Mouse (Mus musculus) liver, adult 2 months (tissue): ENCODE data around the gene Inafm2.

Experiments used
- CTCF ChIP-seq: fragments of 200-500 bp; IDR thresholded peaks from 2 replicates; pipeline ENCODE4 v1.5.1; 2011; ENCODE audit warnings: low read depth, low read length, control low read depth
- POLR2A ChIP-seq: fragments of 200-500 bp; IDR thresholded peaks from 2 replicates; pipeline ENCODE4 v1.6.1; 2011; ENCODE audit warnings: low read length, control low read depth; ENCODE audit not compliant: insufficient read depth; ENCODE audit errors: extremely low read depth

DNA sequence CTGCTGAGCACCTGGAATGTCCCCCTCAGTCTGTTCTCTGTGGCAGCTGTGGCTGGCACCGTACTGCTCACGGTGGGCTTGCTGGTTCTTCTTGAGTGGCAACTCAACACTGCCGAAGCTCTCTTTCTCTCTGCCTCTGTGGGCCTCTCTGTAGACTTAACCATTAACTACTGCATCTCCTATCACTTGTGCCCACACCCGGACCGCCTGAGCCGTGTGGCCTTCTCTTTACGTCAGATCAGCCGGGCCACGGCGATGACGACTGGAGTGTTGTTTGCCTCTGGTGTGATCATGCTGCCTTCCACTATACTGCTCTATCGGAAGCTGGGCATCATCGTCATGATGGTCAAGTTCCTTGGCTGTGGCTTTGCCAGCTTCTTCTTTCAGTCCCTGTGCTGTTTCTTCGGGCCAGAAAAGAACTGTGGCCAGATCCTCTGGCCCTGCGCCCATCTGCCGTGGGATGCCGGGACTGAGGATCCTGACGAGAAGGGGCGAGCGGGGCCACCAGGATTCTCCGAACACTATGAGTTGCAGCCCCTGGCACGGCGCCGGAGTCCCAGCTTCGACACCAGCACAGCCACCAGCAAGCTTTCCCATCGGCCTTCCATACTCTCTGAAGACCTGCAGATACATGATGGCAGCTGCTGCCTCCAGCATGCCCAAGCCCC lies 46.2 kb downstream of the Inafm2 start:
- no peak for TF ChIP-seq CTCF
- TF ChIP-seq POLR2A, result no peak
